Mouse (Mus musculus): ENCODE data around the gene Tmem237.

Tmem237 gene

GRCm38 (mm10) chr1:59119720-59120457 is at the start of gene Tmem237:
Tmem237 (minus strand) TSS chr1:59120408.
- in situ Hi-C loops (cut with MboI; ENCODE audit: low sequenced_read_pairs), result no loop called here

- in situ Hi-C loops (cut with MboI; ENCODE audit: low sequenced_read_pairs), result no loop called here
Measured at GRCm38 (mm10) chr1:59169586-59169985, 49.4 kb upstream of the Tmem237 start.

GRCm38 (mm10) chr1:59168556-59168955 is 48.3 kb upstream of the Tmem237 start:
- in situ Hi-C loops (cut with MboI; ENCODE audit: low sequenced_read_pairs), result no loop called here

- in situ Hi-C loops (cut with MboI; ENCODE audit: low sequenced_read_pairs), result no loop called here
Measured at GRCm38 (mm10) chr1:59167654-59168425, 47.6 kb upstream of the Tmem237 start.

- in situ Hi-C loops (cut with MboI; ENCODE audit: low sequenced_read_pairs), result no loop called here
Measured at GRCm38 (mm10) chr1:59166232-59166905, 46.2 kb upstream of the Tmem237 start.

GRCm38 (mm10) chr1:59163918-59164317 is 43.7 kb upstream of the Tmem237 start:
- in situ Hi-C loops (cut with MboI; ENCODE audit: low sequenced_read_pairs), result no loop called here

- in situ Hi-C loops (cut with MboI; ENCODE audit: low sequenced_read_pairs), result no loop called here
Measured at GRCm38 (mm10) chr1:59163030-59163461, 42.8 kb upstream of the Tmem237 start, which contains the start of gene Mpp4. Mpp4 (minus strand) TSS chr1:59163389.

GRCm38 (mm10) chr1:59162309-59163024 is 42.3 kb upstream of the Tmem237 start:
- in situ Hi-C loops (cut with MboI; ENCODE audit: low sequenced_read_pairs), result no loop called here

- in situ Hi-C loops (cut with MboI; ENCODE audit: low sequenced_read_pairs), result no loop called here
Measured at GRCm38 (mm10) chr1:59161396-59161795, 41.2 kb upstream of the Tmem237 start.

- in situ Hi-C loops (cut with MboI; ENCODE audit: low sequenced_read_pairs), result no loop called here
Measured at GRCm38 (mm10) chr1:59160871-59161270, 40.7 kb upstream of the Tmem237 start.

- in situ Hi-C loops (cut with MboI; ENCODE audit: low sequenced_read_pairs), result no loop called here
Measured at GRCm38 (mm10) chr1:59159136-59159535, 38.9 kb upstream of the Tmem237 start.

GRCm38 (mm10) chr1:59158498-59158897 is 38.3 kb upstream of the Tmem237 start:
- in situ Hi-C loops (cut with MboI; ENCODE audit: low sequenced_read_pairs), result no loop called here

- in situ Hi-C loops (cut with MboI; ENCODE audit: low sequenced_read_pairs), result no loop called here
Measured at GRCm38 (mm10) chr1:59157846-59158245, 37.6 kb upstream of the Tmem237 start.

- in situ Hi-C loops (cut with MboI; ENCODE audit: low sequenced_read_pairs), result no loop called here
Measured at GRCm38 (mm10) chr1:59152346-59152745, 32.1 kb upstream of the Tmem237 start.

- in situ Hi-C loops (cut with MboI; ENCODE audit: low sequenced_read_pairs), result no loop called here
Measured at GRCm38 (mm10) chr1:59150542-59150941, 30.3 kb upstream of the Tmem237 start.

GRCm38 (mm10) chr1:59144543-59144942 is 24.3 kb upstream of the Tmem237 start:
- in situ Hi-C loops (cut with MboI; ENCODE audit: low sequenced_read_pairs), result loop anchor here (25.0 kb wide), 1 partner anchor 382 kb away; no protein-coding TSS in a partner anchor

- in situ Hi-C loops (cut with MboI; ENCODE audit: low sequenced_read_pairs), result loop anchor here (25.0 kb wide), 1 partner anchor 381 kb away; no protein-coding TSS in a partner anchor
Measured at GRCm38 (mm10) chr1:59142809-59143208, 22.6 kb upstream of the Tmem237 start.

- in situ Hi-C loops (cut with MboI; ENCODE audit: low sequenced_read_pairs), result loop anchor here (25.0 kb wide), 1 partner anchor 372 kb away; no protein-coding TSS in a partner anchor
Measured at GRCm38 (mm10) chr1:59134419-59134818, 14.2 kb upstream of the Tmem237 start.

GRCm38 (mm10) chr1:59128879-59129278 is 8.7 kb upstream of the Tmem237 start:
- in situ Hi-C loops (cut with MboI; ENCODE audit: low sequenced_read_pairs), result loop anchor here (25.0 kb wide), 1 partner anchor 367 kb away; no protein-coding TSS in a partner anchor

- in situ Hi-C loops (cut with MboI; ENCODE audit: low sequenced_read_pairs), result loop anchor here (25.0 kb wide), 1 partner anchor 363 kb away; no protein-coding TSS in a partner anchor
Measured at GRCm38 (mm10) chr1:59125558-59125957, 5.3 kb upstream of the Tmem237 start.
